Mouse (Mus musculus) spleen, postnatal 4 days (tissue): Measurements from ENCODE around the gene Cacnb3.

ENCODE experiments used
- DNase-seq, 2 experiments: peaks; one replicate each; pipeline ENCODE4 v3.0.0; 2022; ENCODE audit warnings: low spot score in 2 of 2

Gene Cacnb3

GRCm38 (mm10) chr15:98635291-98635841 lies 4.7 kb downstream of the Cacnb3 start:
- no peak for DNase-seq

- DNase-seq: no peak
Observed at GRCm38 (mm10) chr15:98636517-98636916, 5.9 kb downstream of the Cacnb3 start.

- DNase-seq: no peak
Observed at GRCm38 (mm10) chr15:98637155-98637554, 6.5 kb downstream of the Cacnb3 start.

GRCm38 (mm10) chr15:98640157-98640556 lies 9.5 kb downstream of the Cacnb3 start:
- DNase-seq: no peak

GRCm38 (mm10) chr15:98644406-98644805 lies 13.8 kb downstream of the Cacnb3 start:
- no peak for DNase-seq

- no peak for DNase-seq
Observed at GRCm38 (mm10) chr15:98645057-98646026, 14.7 kb downstream of the Cacnb3 start.

GRCm38 (mm10) chr15:98646737-98647136 lies 16.1 kb downstream of the Cacnb3 start:
- DNase-seq: no peak

GRCm38 (mm10) chr15:98647308-98647707 lies 16.7 kb downstream of the Cacnb3 start:
- no peak for DNase-seq

- DNase-seq: no peak
Observed at GRCm38 (mm10) chr15:98648071-98648470, 17.4 kb downstream of the Cacnb3 start.

- no peak for DNase-seq
Observed at GRCm38 (mm10) chr15:98651431-98651830, 20.8 kb downstream of the Cacnb3 start.

GRCm38 (mm10) chr15:98652174-98652573 lies 21.5 kb downstream of the Cacnb3 start:
- no peak for DNase-seq

GRCm38 (mm10) chr15:98656982-98657751 lies 26.5 kb downstream of the Cacnb3 start:
- DNase-seq: no peak

- peak in 1 of 2 experiments; percentile 27 for DNase-seq
Observed at GRCm38 (mm10) chr15:98662198-98662566, 31.5 kb downstream of the Cacnb3 start.

GRCm38 (mm10) chr15:98662567-98663545 lies 32.2 kb downstream of the Cacnb3 start, which contains the start of gene Ddx23:
Gene Ddx23, minus strand, starts transcription at chr15:98662894.
- peak; percentile 95 to 97 for DNase-seq

- DNase-seq: no peak
Observed at GRCm38 (mm10) chr15:98664042-98664907, 33.6 kb downstream of the Cacnb3 start.

GRCm38 (mm10) chr15:98672592-98672991 lies 42.0 kb downstream of the Cacnb3 start:
- DNase-seq: no peak

- DNase-seq: no peak
Observed at GRCm38 (mm10) chr15:98673732-98674131, 43.1 kb downstream of the Cacnb3 start.

- no peak for DNase-seq
Observed at GRCm38 (mm10) chr15:98674284-98674993, 43.8 kb downstream of the Cacnb3 start.

GRCm38 (mm10) chr15:98674994-98675545 lies 44.4 kb downstream of the Cacnb3 start:
- DNase-seq: no peak
